Mouse (Mus musculus) layer of hippocampus, adult 8-10 months (tissue): Measurements from ENCODE around the gene Xdh. TPM values are rescaled to one million over a fixed set of nuclear protein-coding genes. Genes with fewer than 3 reads are reported as not detected.
A peak's percentile ranks its signal among the peaks of the same experiment; 100 is the strongest.
"Not testable (repeated sequence)": the region's sequence is repeated elsewhere in the genome, so short reads cannot be mapped to it uniquely, and the experiment has no call there.

ENCODE experiments used
- DNase-seq, 2 experiments: peaks; one replicate each; pipeline ENCODE4 v3.0.0; 2022; ENCODE audit warnings: low spot score in 2 of 2
- total RNA-seq, 4 experiments: library from RNA; stranded (reverse); gene quantifications; 2 replicates each; pipeline ENCODE4 v1.2.4; 2022

The Xdh gene
- total RNA-seq, 4 experiments from 2014 or later: 15.7 to 23.8 (median 18.1) TPM

DNA sequence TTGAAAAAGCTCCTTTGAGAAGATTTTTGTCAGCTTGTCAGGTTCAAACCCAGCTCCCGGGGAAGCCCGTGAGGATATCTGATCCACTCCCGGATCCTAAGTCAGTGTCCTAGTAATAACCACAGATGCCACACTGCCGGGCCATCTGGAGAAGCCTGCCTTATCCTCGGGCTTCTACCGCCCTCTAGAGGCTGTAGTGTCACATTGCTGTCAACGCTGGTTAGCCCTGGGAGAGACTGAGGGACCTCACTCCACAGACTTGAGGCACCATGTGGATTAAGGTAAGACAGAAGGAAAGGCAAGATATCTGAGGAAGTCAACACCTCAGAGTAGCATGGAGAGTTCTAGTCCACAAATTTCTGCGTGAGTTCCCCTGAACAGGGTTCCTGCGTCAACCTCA is 67.8 kb downstream of the Xdh start:
- DNase-seq: peak; percentile 73 to 86

DNA sequence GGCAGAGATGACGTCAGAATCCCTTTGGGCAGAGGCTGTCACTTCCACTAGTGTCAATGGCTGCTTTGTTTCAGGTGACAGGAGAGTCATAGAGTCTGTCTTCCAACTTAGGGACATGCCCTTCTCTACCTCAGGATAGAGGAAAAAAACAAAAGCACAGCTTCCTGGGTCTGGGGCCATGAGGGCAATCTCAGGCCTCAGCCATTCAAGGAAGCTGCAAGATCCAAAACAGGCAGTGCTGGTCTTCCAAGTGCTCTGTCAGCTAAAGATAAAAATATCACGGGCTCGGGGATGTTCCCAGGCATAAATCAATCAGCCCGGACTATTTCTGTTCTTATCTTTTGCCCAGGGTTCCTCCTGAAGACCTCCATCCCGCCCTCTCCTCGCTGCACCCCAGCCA is 68.7 kb downstream of the Xdh start:
- no peak for DNase-seq

DNA sequence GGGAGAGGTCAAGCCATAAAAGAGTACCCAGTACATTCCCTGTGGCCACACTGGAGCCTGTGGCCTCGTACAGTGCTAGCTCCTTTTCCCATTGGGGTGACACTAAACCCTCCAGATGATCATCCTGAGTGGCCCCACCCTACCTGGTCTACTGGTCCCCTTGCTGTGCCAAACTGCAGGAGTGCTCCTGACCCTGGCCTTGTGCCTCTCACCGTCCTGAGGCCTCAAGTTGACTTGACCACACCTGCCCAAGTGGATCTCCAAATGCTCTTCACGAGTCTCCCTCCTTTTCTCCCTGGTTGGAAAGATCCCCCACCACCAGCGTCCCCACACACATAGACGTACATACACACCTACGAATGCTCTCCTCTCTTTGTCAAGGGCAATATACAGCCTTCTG is 69.7 kb downstream of the Xdh start:
- DNase-seq: no peak

DNA sequence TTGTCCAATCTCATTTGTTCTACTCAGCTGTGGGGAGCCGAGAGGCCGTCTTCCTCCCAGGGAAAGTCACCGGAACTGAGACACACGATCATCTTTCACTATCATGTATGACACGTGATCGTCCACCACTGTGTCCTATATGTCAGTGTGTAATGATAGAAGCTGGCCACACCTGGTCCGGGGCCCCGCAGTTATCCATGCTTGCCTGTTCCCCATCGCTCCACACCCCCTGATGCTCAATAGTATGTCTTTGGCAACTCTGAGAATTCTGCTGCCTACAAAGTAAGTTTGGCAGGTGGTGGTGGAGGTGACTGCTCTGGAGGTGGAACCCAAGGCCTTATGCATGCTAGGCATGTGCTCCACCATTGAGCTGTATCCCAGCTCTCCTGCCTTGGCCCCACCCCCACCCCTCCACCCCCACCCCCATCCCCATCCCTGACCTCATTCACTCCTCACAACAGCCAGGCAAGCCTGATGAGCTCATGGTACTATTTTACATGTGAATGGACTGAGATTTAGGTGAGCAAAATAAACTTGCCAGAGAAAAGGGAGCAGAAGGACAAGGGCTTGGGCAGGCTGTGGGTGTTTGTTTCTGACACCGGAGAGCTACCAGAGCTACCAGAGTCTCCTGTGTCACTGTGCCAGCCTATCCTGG is 70.6 kb downstream of the Xdh start:
- DNase-seq: no peak

DNA sequence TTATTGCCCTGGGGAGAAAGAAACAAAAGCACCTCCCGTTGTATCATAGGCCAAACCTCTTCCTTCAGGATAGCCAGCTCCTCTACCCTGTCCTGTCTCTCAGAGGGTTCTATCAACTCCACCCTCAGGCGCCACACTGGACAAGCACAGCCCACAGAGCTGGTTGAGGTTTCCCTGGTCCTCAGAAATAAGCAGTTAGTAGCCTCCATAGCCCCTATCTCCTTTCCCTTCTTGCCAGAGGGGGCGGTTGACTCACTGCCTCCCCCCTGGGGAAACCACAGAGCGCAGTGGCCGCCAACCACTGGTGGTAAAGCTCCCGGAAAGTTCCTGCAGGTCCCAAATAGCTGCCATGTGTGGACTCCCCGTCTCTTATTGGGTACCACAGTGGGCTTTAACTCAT is 74.3 kb downstream of the Xdh start:
- DNase-seq: no peak

DNA sequence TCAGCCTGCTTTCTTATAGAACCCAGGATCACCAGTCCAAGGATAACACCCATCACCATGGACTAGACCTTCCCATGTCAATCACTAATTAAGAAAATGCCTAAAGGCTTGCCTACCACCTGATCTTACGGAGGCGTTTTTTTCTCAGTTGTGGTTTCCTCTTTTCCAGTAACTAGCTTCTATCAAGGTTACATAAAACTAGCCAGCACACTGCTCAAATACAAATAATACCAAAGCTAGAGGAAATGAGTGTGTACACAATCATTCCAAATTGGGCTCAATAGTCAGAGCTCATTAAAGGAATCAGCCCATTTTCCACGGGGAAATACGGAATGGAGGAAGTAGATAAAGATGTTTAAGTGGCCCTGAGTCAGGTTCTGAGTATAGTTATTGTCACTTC is 74.7 kb downstream of the Xdh start:
- no peak for DNase-seq

DNA sequence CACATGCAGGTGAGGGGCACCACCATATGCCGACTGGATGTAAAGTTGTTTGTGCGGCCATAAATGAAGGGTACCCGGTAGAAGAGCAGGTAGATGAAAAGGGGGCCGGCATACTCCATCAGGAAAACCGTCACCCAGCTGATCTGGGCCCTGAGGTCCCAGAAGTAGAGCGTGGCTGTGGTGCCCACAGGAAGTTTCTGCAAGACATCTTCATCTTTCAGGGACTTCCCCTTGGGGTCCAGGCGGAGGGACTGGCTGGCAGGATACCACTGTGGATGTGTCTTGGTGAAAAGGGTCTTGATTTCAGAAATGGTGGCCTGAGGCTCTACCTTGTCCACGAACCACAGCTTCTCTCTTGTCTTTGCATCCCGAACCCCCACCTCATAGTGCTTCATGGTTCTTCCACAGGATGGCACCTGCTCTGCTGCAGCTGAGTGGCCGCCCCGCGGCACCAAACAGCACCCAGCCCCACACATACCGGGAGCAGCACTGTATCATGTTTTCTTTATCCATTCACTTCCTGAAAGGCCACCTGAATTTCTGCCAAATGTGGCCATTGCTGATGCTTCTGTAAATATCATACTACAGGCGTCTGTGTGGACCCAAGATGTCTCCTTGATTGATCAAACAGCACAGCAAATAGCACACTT is 78.9 kb downstream of the Xdh start:
- no peak for DNase-seq

DNA sequence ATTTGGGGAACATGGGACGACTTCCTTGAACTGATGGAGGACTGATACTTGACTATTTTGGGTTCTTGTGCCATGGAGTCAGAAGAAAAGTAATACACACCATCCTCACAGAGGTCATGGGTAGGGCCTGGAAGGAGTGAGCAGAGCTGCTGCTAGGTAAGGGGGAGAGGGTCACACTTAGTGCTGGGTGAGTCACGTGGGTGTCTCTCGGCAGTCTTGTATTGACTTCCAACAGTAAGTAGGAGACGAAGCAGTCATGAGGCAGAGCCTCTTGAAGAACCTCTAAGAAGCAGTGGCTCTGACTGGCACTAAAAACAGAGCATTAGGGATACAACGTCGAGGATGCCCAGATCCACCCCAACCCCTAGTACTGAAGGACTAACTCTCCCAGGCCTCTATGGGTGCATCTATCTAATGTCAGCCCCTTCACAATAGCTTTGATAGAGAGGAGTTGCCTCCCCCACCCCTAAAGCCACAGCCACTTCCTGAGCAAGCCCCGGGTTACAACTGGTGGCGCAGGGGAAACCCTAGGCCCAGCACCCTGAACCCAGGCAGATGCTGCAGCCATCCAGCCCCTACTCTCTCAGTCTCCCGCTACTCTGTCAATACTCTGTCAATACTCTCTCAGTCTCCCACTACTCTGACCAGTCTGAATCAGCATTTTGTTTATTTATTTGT is 80.8 kb downstream of the Xdh start:
- no peak for DNase-seq

DNA sequence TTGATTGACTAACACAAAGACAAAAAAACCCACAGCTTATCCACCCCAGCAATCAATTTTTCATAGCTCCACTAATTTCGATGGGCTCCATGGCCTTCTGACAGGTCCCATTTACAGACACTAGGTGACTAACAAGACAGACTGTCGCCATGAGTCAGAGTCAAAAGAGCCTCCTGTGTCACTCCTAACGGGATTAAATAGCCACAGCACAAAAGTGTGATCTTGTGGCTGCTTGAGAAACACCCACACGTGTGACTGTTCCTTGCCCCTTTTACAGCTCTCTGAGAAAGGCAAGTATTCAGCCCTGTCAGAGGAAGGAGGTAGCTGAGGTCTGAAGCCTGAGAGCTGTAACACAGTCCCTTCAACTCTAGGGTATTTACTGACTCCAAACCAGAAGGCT is 96.3 kb downstream of the Xdh start:
- DNase-seq: no peak

DNA sequence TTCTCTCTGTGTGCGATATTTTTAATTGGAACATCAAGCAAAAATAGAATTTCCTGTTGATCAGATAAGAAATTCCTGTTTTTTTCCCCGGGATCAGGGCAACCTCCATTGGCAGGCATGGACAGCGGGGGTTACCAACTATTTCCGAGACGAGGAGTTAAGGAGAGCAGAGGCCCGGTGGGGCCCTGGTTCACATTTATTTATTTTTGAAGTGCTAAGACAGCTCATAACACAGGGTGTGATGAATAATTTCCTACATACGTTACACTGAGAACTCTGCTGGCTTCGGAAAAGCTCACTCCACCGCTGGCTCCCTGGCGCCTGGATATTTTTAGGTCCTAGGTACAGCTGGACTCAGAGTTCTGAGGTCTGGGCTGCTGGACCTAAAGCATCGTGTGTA is 97.0 kb downstream of the Xdh start:
- DNase-seq: no peak

DNA sequence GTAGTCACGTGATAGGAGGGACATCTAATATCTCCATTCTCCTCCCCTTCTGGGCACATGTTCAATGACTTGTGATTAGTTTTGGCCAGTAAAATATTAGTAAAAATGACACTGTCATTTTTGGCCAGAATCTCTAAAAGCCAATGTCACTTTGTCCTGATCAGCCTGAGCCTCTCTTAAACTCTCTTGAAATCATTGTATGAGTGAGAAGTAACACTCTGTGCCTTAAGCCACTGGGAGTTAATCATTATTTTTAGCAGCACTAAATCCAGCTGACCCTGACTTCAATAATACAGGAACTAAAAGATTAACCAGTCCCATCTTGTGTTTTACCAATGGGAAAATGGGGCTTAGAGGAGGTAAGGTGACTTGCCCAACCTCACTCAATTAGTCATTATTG is 102.6 kb downstream of the Xdh start:
- DNase-seq: no peak

DNA sequence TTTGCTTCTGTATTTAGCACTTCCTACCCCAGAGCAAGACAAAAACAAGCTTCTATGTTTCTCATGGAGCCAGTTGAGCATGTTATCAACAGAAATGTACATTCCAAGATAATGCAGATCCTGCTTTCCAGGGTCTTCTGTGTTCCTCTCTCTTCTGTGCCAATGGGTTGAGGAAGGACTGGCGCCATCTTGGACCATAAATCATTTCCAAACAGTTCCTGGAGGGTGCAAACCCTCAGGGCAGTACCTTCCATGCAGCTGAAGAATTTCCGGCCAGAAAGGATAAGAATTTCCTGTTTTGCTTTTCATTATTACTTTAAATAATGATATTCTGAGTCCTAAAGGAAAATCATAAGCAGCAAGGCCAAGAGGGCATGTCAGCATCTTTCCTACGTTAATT is 104.4 kb downstream of the Xdh start:
- DNase-seq: no peak

DNA sequence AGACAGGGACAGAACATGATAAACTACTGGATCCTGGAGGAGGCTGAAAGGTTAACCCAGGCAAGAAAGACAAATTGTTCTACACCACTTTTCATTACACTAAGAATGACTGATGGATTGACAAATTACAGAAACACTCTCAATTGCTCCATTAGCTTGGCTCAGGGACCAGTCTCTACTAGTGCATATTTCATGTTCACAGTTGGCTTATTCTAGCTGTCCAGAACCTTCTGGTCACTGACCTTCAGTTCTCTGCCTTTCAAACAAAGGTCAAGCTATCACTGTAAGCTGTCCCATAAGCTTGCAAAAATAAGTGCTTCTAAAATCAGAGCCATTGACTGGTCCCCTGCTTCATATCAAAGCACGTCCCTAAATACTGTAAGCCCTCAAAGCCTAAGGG is 107.0 kb downstream of the Xdh start:
- no peak for DNase-seq

DNA sequence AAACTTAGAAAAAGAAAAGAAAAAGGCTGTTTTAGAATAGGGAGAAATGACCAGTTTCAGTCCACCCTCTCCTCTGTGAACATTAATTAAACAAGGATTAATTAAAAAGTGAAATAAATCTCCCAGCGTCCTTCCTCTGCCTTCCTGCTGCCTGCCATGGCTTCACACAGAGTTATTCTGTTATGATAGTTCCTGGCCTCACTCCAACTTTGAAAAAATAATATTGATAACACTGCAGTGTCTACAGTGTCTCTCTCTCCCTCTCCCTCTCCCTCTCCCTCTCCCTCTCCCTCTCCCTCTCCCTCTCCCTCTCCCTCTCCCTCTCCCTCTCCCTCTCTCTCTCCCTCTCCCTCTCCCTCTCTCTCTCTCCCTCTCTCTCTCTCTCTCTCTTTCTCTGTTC is 110.1 kb downstream of the Xdh start:
- DNase-seq: not testable (repeated sequence)

DNA sequence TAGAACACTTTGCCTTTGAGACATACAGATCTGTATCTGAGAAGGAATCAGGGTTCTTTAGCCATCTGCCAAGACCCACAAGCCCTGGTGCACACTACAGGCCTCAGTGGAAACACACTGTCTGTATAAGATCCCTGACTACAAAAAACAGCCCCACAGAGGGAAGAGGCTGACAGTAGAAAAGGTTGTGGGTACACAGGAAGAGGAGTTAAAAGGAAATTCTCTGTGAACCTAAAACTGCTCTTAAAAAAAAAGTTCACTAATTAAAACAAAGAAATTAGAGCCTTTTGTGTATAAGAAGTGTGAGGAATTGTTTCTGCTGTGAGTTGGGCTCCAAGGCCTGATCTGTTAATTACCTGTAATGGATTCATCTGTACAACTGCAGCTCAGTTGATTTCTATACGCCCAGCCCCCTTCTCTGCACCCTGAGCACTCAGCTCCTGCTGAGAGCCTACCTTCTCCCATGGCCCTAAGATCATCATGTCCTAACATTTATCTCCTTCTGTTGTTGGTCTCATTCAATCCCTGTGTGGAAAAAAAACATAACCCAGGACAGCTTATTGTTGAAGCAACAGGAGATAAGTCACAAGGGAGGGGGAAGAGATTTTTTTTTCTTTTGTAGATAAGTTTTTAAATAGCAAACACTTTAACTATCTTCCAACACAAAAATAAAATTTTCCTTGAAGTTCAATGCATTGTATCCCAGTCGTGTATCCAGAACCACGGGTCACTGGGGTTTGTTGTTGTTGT is 110.7 kb downstream of the Xdh start:
- DNase-seq: no peak

DNA sequence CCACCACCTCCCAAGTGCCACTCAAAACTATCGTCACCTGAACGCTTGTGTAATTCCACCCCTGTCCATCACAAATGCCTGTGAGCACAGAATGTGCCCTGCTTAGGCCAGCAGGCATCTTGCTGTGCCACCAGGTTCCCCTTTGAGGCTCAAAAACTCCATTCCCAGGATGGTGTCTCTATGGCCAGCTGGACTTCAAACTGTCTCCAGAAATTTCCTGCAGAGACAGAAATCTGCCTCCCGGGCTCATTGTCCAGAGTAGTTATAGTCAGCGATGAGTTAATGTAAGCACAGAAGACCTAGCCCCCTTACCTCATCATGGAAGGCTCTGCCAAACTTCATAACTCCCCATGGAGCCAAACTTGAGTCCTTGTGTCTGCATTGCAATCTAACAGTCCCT is 112.8 kb downstream of the Xdh start:
- no peak for DNase-seq

DNA sequence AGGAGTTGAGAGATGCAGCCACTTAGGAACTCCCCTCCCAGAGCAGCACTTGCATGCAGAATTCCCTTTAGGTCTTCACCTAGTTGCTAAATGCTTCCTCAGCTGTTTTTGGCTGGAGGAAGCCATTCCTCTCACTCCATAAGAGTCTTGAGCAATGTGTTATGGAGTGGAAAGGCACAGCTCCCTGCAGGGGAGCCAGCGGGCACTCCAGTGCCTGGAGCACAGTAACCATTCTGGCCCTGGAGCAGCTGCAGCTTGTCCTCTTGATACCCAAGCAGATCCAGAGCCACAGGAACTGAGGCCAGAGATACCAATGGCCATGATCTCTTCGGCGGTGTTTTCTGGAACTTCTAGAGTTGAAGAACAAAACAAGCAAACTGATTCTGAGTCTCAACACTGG is 113.4 kb downstream of the Xdh start:
- no peak for DNase-seq

Other genes with a start within 250 kb of the Xdh start
- 10 to 100 TPM; 21.5 to 29.1 (median 24.0) TPM for gene Galnt14, start 239.7 kb downstream of the Xdh start, total RNA-seq
- gene Ehd3, start 146.1 kb downstream of the Xdh start, total RNA-seq: 100 to 1,000 TPM; 120 to 137 (median 129) TPM
- under 1 TPM in 3 of 4 experiments, not detected in 1; 0.33 to 0.68 (median 0.54) TPM for gene Srd5a2, start 97.7 kb upstream of the Xdh start, total RNA-seq